In the genomic region with DNA sequence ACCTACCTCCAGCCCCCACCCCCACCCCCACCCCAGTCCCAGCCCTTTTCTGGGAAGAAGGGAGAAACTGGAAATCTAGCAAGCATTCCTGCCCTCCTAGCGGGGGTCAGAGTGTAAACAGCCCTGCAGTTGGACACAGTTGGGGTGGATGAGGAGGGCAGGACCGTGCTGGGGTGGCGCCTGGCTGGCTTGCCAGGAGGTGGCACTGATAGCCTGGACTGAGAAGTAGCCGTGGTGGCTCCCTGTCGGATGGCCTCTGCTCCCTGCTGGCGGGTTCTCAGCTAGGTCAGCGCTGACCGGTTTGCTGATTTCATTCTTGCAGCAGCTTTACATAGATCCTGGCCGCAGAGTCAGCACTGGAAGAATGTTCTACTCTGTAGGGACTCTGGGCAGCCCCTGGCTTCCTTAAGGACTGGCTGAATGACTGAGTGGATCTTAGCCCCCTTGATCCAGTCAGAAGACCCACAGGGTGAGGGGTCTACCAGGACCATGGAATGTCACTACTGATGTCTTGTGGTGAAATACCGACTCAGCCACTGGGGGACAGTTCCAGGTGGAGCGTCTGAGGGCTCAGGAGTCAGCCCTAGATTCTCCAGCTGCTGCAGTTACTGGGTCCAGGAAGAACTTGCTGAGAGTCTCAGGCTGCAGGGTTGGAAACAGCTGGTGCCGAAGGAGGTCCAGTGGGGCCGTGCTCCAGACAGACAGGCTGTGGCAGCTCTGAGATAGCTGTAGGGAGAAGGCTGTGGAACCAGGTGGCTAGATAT, we compare ENCODE assay signal across 8 mouse cellular contexts. TPM values are rescaled to one million over a fixed set of nuclear protein-coding genes. Genes with fewer than 3 reads are reported as not detected.
DNase-seq lines count a peak whose midpoint lies in the region; ATAC-seq and TF ChIP-seq lines count a peak whose summit lies in the region.

No protein-coding gene starts in this region.

- H3K27ac ChIP-seq in testis, adult 2 months (ENCODE audit: control insufficient read depth, insufficient read depth, low read depth, low read length): no peak overlapping the region
- no peak overlapping the region for H3K27ac ChIP-seq in forebrain, embryonic 14.5 days (ENCODE audit: low read depth, low read length)
- H3K27ac ChIP-seq in neural tube, embryonic 13.5 days (replicated peaks): no peak overlapping the region
- H3K27ac ChIP-seq in left cerebral cortex, adult 2 months: no peak overlapping the region

- 0 out of 2 replicates have a peak overlapping the region, but pooled peaks have one; percentile 17 for H3K9ac ChIP-seq in forebrain, embryonic 14.5 days (ENCODE audit: low read length)
- H3K9ac ChIP-seq in neural tube, embryonic 13.5 days: peak overlapping the region; percentile 51; the same call in 1 of the 2 replicates

- 13% methylated on average over 13 of the region's 13 CpGs for WGBS in forebrain, embryonic 14.5 days
- WGBS in neural tube, embryonic 13.5 days: 20% methylated on average over 13 of the region's 13 CpGs

- DNase-seq in testis, postnatal 10 days (ENCODE audit: low spot score): no peak
- DNase-seq in forebrain, embryonic 14.5 days (ENCODE audit: low spot score): no peak
- peak; percentile 71 for DNase-seq in kidney, postnatal 10 days
- DNase-seq in left cerebral cortex, adult 2 months (ENCODE audit: extremely low spot score in 1 of 2, low spot score in 2 of 2): no peak
- DNase-seq in left cerebral cortex, postnatal 4 days: no peak
- no peak for DNase-seq in ovary, postnatal 14 days (ENCODE audit: low spot score)

- no peak for ATAC-seq in forebrain, embryonic 14.5 days
- peak; percentile 38; the same call in 1 of the 2 replicates for ATAC-seq in neural tube, embryonic 13.5 days (ENCODE audit: low read depth)

- no peaks in the 10 kb centered on the region for H3K36me3 ChIP-seq in testis, adult 2 months (ENCODE audit: control insufficient read depth, insufficient read depth, low read length)
- H3K36me3 ChIP-seq in forebrain, embryonic 14.5 days (ENCODE audit: control insufficient read depth, insufficient read depth, low read length): no peaks in the 10 kb centered on the region
- H3K36me3 ChIP-seq in neural tube, embryonic 13.5 days: no peaks in the 10 kb centered on the region

- intact Hi-C loops in left cerebral cortex, adult 2 months (cut with DNase I): no loop called here
- intact Hi-C loops in left cerebral cortex, postnatal 4 days (cut with DNase I): no loop called here

- H3K27me3 ChIP-seq in testis, adult 2 months (ENCODE audit: control insufficient read depth, insufficient read depth, low read length): no peaks in the 10 kb centered on the region; the same call in 1 of the 2 replicates
- peaks cover 58% of the 10 kb centered on the region for H3K27me3 ChIP-seq in forebrain, embryonic 14.5 days (replicated peaks; ENCODE audit: control insufficient read depth, insufficient read depth, low read length)
- peaks cover 67% of the 10 kb centered on the region for H3K27me3 ChIP-seq in neural tube, embryonic 13.5 days

- H3K4me2 ChIP-seq in forebrain, embryonic 14.5 days (ENCODE audit: low read length): 0 out of 2 replicates have a peak overlapping the region, but pooled peaks have one; percentile 47
- peak overlapping the region; percentile 53; the same call in 1 of the 2 replicates for H3K4me2 ChIP-seq in neural tube, embryonic 13.5 days

- H3K9me3 ChIP-seq in forebrain, embryonic 14.5 days (replicated peaks; ENCODE audit: control insufficient read depth, low read length): no peaks in the 10 kb centered on the region
- no peaks in the 10 kb centered on the region for H3K9me3 ChIP-seq in neural tube, embryonic 13.5 days

- H3K4me3 ChIP-seq in testis, adult 2 months (ENCODE audit: control insufficient read depth, low read depth, low read length): no peak overlapping the region
- H3K4me3 ChIP-seq in forebrain, embryonic 14.5 days (ENCODE audit: low read depth, low read length): no peak overlapping the region
- no peak overlapping the region for H3K4me3 ChIP-seq in neural tube, embryonic 13.5 days
- no peak overlapping the region for H3K4me3 ChIP-seq in left cerebral cortex, adult 2 months

- TF ChIP-seq CTCF in testis, adult 2 months (IDR thresholded peaks at IDR 0.05; ENCODE audit: control insufficient read depth, insufficient read depth, insufficient replicate concordance, low read depth, low read length): peak; percentile 20; the same call in 1 of the 2 replicates
- TF ChIP-seq CTCF in left cerebral cortex, adult 2 months (IDR thresholded peaks at IDR 0.05): no peak; the same call in 1 of the 2 replicates

- peaks cover 28% of the 10 kb centered on the region for H3K4me1 ChIP-seq in testis, adult 2 months (ENCODE audit: control insufficient read depth, insufficient read depth, low read length)
- H3K4me1 ChIP-seq in forebrain, embryonic 14.5 days (ENCODE audit: control insufficient read depth, insufficient read depth, low read length): peaks cover 29% of the 10 kb centered on the region
- H3K4me1 ChIP-seq in neural tube, embryonic 13.5 days (replicated peaks): peaks cover 35% of the 10 kb centered on the region

- no peak for TF ChIP-seq POLR2A in testis, adult 2 months (IDR thresholded peaks at IDR 0.05; ENCODE audit: control insufficient read depth, low read depth, low read length)

RNA-seq across cellular contexts. Expression of a gene that starts 17.4 kb away (rescaled TPM):
- 2.1 and 2.5 TPM in 2 replicates for polyA plus RNA-seq in testis, adult 2 months (2012; rRNA removed)
- 3.3 and 3.4 TPM in 2 replicates for polyA plus RNA-seq in forebrain, embryonic 14.5 days (2014; fragmentation: Nextera tagmentation; extraction: Ambion mirVana)
- polyA plus RNA-seq in neural tube, embryonic 13.5 days (2015; fragmentation: Nextera tagmentation; extraction: Ambion mirVana): 2.4 and 3.0 TPM in 2 replicates
- total RNA-seq in left cerebral cortex, adult 2 months (2021): 1 to 10 TPM; 4.7 to 5.4 TPM
- total RNA-seq in left cerebral cortex, postnatal 4 days (2021): 1 to 10 TPM; 2.1 to 3.3 TPM

RNA-seq across cellular contexts. Expression of a gene that starts 30.1 kb away (rescaled TPM):
- polyA plus RNA-seq in testis, adult 2 months (2012; rRNA removed): 5.3 and 6.1 TPM in 2 replicates
- polyA plus RNA-seq in forebrain, embryonic 14.5 days (2014; fragmentation: Nextera tagmentation; extraction: Ambion mirVana): not detected in 2 replicates
- polyA plus RNA-seq in neural tube, embryonic 13.5 days (2015; fragmentation: Nextera tagmentation; extraction: Ambion mirVana): not detected in 2 replicates
- under 1 TPM in 1 of 2 experiments, not detected in 1; 0.19 TPM for total RNA-seq in left cerebral cortex, adult 2 months (2021)
- not detected for total RNA-seq in left cerebral cortex, postnatal 4 days (2021)

RNA-seq across cellular contexts. Expression of a gene that starts 41.6 kb away (rescaled TPM):
- polyA plus RNA-seq in testis, adult 2 months (2012; rRNA removed): 46.1 and 46.3 TPM in 2 replicates
- polyA plus RNA-seq in forebrain, embryonic 14.5 days (2014; fragmentation: Nextera tagmentation; extraction: Ambion mirVana): 106 and 145 TPM in 2 replicates
- polyA plus RNA-seq in neural tube, embryonic 13.5 days (2015; fragmentation: Nextera tagmentation; extraction: Ambion mirVana): 50.1 and 68.8 TPM in 2 replicates
- total RNA-seq in left cerebral cortex, adult 2 months (2021): 1 to 10 TPM in 1 of 2 experiments, under 1 TPM in 1; 0.95 to 1.3 TPM
- total RNA-seq in left cerebral cortex, postnatal 4 days (2021): 1 to 10 TPM; 6.3 to 6.7 TPM
